Mouse (Mus musculus) liver, postnatal 0 days (tissue): Measurements from ENCODE around the gene Nhlh1. TPM values are rescaled to one million over a fixed set of nuclear protein-coding genes. Genes with fewer than 3 reads are reported as not detected.

Experiments used
- ATAC-seq: fragments of 200-750 bp; cut with Nextera tagmentation; 2 replicates; pipeline ENCODE4 v1.8.0; 2017; ENCODE audit warnings: mild to moderate bottlenecking, moderate library complexity
- DNase-seq: peaks from one replicate; pipeline ENCODE4 v3.0.0-alpha.2; 2016
- H3K27ac ChIP-seq: fragments of 300-500 bp; sonication (generic); 2 replicates; pipeline ENCODE4 v1.5.1; 2014; ENCODE audit warnings: antibody characterized with exemption, moderate library complexity, mild to moderate bottlenecking, low read depth
- H3K27me3 ChIP-seq: fragments of 300-500 bp; sonication (generic); 2 replicates; pipeline ENCODE4 v1.6.1; 2014; ENCODE audit warnings: low read length, control low read depth, mixed read lengths; ENCODE audit not compliant: insufficient read depth
- H3K36me3 ChIP-seq: fragments of 300-500 bp; sonication (generic); replicated peaks from 2 replicates; pipeline ENCODE4 v1.6.1; 2014; ENCODE audit warnings: mild to moderate bottlenecking, control low read depth, low read length, moderate library complexity, mixed read lengths; ENCODE audit not compliant: insufficient read depth
- H3K4me1 ChIP-seq: fragments of 300-500 bp; sonication (generic); 2 replicates; pipeline ENCODE4 v1.6.1; 2014; ENCODE audit warnings: antibody characterized with exemption, mild to moderate bottlenecking, control low read depth; ENCODE audit not compliant: insufficient read depth
- H3K4me2 ChIP-seq: fragments of 300-500 bp; sonication (generic); 2 replicates; pipeline ENCODE4 v1.6.1; 2014; ENCODE audit warnings: low read depth, mild to moderate bottlenecking, low read length, moderate library complexity, mixed read lengths
- H3K4me3 ChIP-seq: fragments of 300-500 bp; sonication (generic); 2 replicates; pipeline ENCODE4 v1.5.1; 2014; ENCODE audit warnings: low read depth, low read length
- H3K9ac ChIP-seq: fragments of 300-500 bp; sonication (generic); replicated peaks from 2 replicates; pipeline ENCODE4 v1.6.1; 2014; ENCODE audit warnings: mild to moderate bottlenecking, moderate library complexity
- H3K9me3 ChIP-seq: fragments of 300-500 bp; sonication (generic); 2 replicates; pipeline ENCODE4 v1.6.1; 2016; ENCODE audit warnings: mild to moderate bottlenecking, control low read depth, low read length, mixed read lengths
- CTCF ChIP-seq: sonication (generic); IDR thresholded peaks from 2 replicates; pipeline ENCODE4 v1.5.1; 2016; ENCODE audit warnings: antibody characterized with exemption, low read depth
- EP300 ChIP-seq: IDR thresholded peaks from 2 replicates; pipeline ENCODE4 v1.6.1; 2016; ENCODE audit warnings: antibody characterized with exemption, low read depth, mild to moderate bottlenecking
- WGBS: fragments of 180-500 bp; shearing (Covaris S2); extraction: QIAGEN DNeasy Blood & Tissue Kit; methylation state at CpG from one replicate; pipeline ENCODE4 v1.1.7; 2014; ENCODE audit not compliant: insufficient replicate concordance; 5-methylcytosine and 5-hydroxymethylcytosine counted together
- polyA plus RNA-seq: library from polyadenylated mRNA; unstranded; fragments of >200 nt; fragmentation: Nextera tagmentation; extraction: Ambion mirVana; gene quantifications from 2 replicates; pipeline ENCODE4 v1.2.1, GENCODE M21; 2015

The Nhlh1 gene
- polyA plus RNA-seq, 1 experiment from 2014 or later, result not detected

- WGBS, result 80% methylated on average over 6 of the region's 6 CpGs
- ATAC-seq, result no peak
These were observed 12.9 kb upstream of the Nhlh1 start for GRCm38 (mm10) chr1:172070227-172070626.

GRCm38 (mm10) chr1:172064613-172065141, 7.3 kb upstream of the Nhlh1 start:
- TF ChIP-seq CTCF, result no peak
- no peaks in the 10 kb centered on the region for H3K27me3 ChIP-seq
- no peak overlapping the region for H3K9ac ChIP-seq
- H3K9me3 ChIP-seq, result no peaks in the 10 kb centered on the region
- H3K36me3 ChIP-seq, result peaks cover 44% of the 10 kb centered on the region
- 86% methylated on average over 13 of the region's 13 CpGs for WGBS
- ATAC-seq, result no peak
- H3K4me2 ChIP-seq, result no peak overlapping the region
- no peak overlapping the region for H3K27ac ChIP-seq
- no peak for DNase-seq
- H3K4me1 ChIP-seq, result no peaks in the 10 kb centered on the region
- H3K4me3 ChIP-seq, result no peak overlapping the region

More at GRCm38 (mm10) chr1:172070227-172070626, 12.9 kb upstream of the Nhlh1 start:
- no peak overlapping the region for H3K27ac ChIP-seq
- H3K36me3 ChIP-seq, result peaks cover 95% of the 10 kb centered on the region
- H3K4me2 ChIP-seq, result no peak overlapping the region
- DNase-seq, result no peak
- H3K27me3 ChIP-seq, result no peaks in the 10 kb centered on the region
- TF ChIP-seq EP300 (no peak), CTCF (no peak)
- H3K4me3 ChIP-seq, result no peak overlapping the region
- H3K9me3 ChIP-seq, result no peaks in the 10 kb centered on the region
- no peak overlapping the region for H3K9ac ChIP-seq
- H3K4me1 ChIP-seq, result no peaks in the 10 kb centered on the region

GRCm38 (mm10) chr1:172063291-172064023, 6.1 kb upstream of the Nhlh1 start:
- H3K27ac ChIP-seq, result no peak overlapping the region
- no peak overlapping the region for H3K4me3 ChIP-seq
- no peak overlapping the region for H3K9ac ChIP-seq
- H3K4me2 ChIP-seq, result no peak overlapping the region
- WGBS, result 52% methylated on average over 4 of the region's 4 CpGs
- TF ChIP-seq EP300, result no peak
- no peak for TF ChIP-seq CTCF
- no peaks in the 10 kb centered on the region for H3K4me1 ChIP-seq
- no peaks in the 10 kb centered on the region for H3K9me3 ChIP-seq
- H3K36me3 ChIP-seq, result peaks cover 33% of the 10 kb centered on the region
- DNase-seq (no peak), ATAC-seq (no peak)
- no peaks in the 10 kb centered on the region for H3K27me3 ChIP-seq

- TF ChIP-seq CTCF (no peak), EP300 (no peak)
- Histone ChIP-seq H3K4me3 (no peak overlapping the region), H3K36me3 (peaks cover 21% of the 10 kb centered on the region), H3K27me3 (no peaks in the 10 kb centered on the region), H3K9me3 (no peaks in the 10 kb centered on the region), H3K4me1 (no peaks in the 10 kb centered on the region), H3K27ac (no peak overlapping the region), H3K4me2 (no peak overlapping the region), H3K9ac (no peak overlapping the region)
- ATAC-seq, result no peak
- WGBS, result 72% methylated on average over 2 of the region's 2 CpGs
- no peak for DNase-seq
These were observed 4.7 kb upstream of the Nhlh1 start for GRCm38 (mm10) chr1:172062101-172062500.

GRCm38 (mm10) chr1:172061217-172061616, 3.8 kb upstream of the Nhlh1 start:
- Histone ChIP-seq H3K4me3 (no peak overlapping the region), H3K27ac (no peak overlapping the region), H3K36me3 (peaks cover 12% of the 10 kb centered on the region), H3K27me3 (peaks cover 6% of the 10 kb centered on the region; the same call in 1 of the 2 replicates), H3K9me3 (no peaks in the 10 kb centered on the region), H3K9ac (no peak overlapping the region), H3K4me2 (no peak overlapping the region), H3K4me1 (no peaks in the 10 kb centered on the region)
- ATAC-seq (no peak), DNase-seq (no peak)
- no peak for TF ChIP-seq EP300
- TF ChIP-seq CTCF, result no peak
- 64% methylated on average over 8 of the region's 8 CpGs for WGBS

- no peak for ATAC-seq
- peaks cover 12% of the 10 kb centered on the region for H3K27me3 ChIP-seq
- H3K9ac ChIP-seq, result no peak overlapping the region
- H3K9me3 ChIP-seq, result no peaks in the 10 kb centered on the region
- no peak overlapping the region for H3K4me2 ChIP-seq
- peaks cover 6% of the 10 kb centered on the region for H3K36me3 ChIP-seq
- 64% methylated on average over 4 of the region's 4 CpGs for whole genome bisulfite sequencing
- H3K4me1 ChIP-seq, result no peaks in the 10 kb centered on the region
- no peak for DNase-seq
- no peak overlapping the region for H3K27ac ChIP-seq
- H3K4me3 ChIP-seq, result no peak overlapping the region
- TF ChIP-seq CTCF, result no peak
- no peak for TF ChIP-seq EP300
These were observed 3.3 kb upstream of the Nhlh1 start for GRCm38 (mm10) chr1:172060659-172061058.
